Mouse (Mus musculus) limb, embryonic 12.5 days (tissue): ENCODE data around the gene Rin2. TPM values are rescaled to one million over a fixed set of nuclear protein-coding genes. Genes with fewer than 3 reads are reported as not detected.

Experiments used
- ATAC-seq: fragments of 200-750 bp; cut with Nextera tagmentation; 2 replicates; pipeline ENCODE4 v1.8.0; 2017; ENCODE audit warnings: low read depth, moderate TSS enrichment; ENCODE audit not compliant: insufficient number of reproducible peaks, insufficient read depth, low FRiP score, low TSS enrichment
- H3K27ac ChIP-seq: fragments of 300-500 bp; sonication (generic); 2 replicates; pipeline ENCODE4 v1.5.1; 2016; ENCODE audit warnings: mild to moderate bottlenecking, moderate library complexity
- H3K27me3 ChIP-seq: fragments of 300-500 bp; sonication (generic); 2 replicates; pipeline ENCODE4 v1.6.1; 2016; ENCODE audit warnings: mild to moderate bottlenecking, moderate library complexity
- H3K36me3 ChIP-seq: fragments of 300-500 bp; sonication (generic); 2 replicates; pipeline ENCODE4 v1.6.1; 2016; ENCODE audit warnings: mild to moderate bottlenecking, moderate library complexity
- H3K4me1 ChIP-seq: fragments of 300-500 bp; sonication (generic); replicated peaks from 2 replicates; pipeline ENCODE4 v1.6.1; 2016
- H3K4me2 ChIP-seq: fragments of 300-500 bp; sonication (generic); 2 replicates; pipeline ENCODE4 v1.6.1; 2016; ENCODE audit warnings: mild to moderate bottlenecking, moderate library complexity
- H3K4me3 ChIP-seq: fragments of 300-500 bp; sonication (generic); replicated peaks from 2 replicates; pipeline ENCODE4 v1.5.1; 2016; ENCODE audit warnings: mild to moderate bottlenecking
- H3K9ac ChIP-seq: fragments of 300-500 bp; sonication (generic); replicated peaks from 2 replicates; pipeline ENCODE4 v1.6.1; 2016; ENCODE audit warnings: mild to moderate bottlenecking, moderate library complexity
- H3K9me3 ChIP-seq: fragments of 300-500 bp; sonication (generic); 2 replicates; pipeline ENCODE4 v1.6.1; 2016; ENCODE audit warnings: mild to moderate bottlenecking, moderate library complexity
- WGBS: fragments of 180-500 bp; shearing (Covaris S2); methylation state at CpG from one replicate; pipeline ENCODE4 v1.1.7; 2016; 5-methylcytosine and 5-hydroxymethylcytosine counted together
- polyA plus RNA-seq: library from polyadenylated mRNA; unstranded; fragments of >200 nt; fragmentation: Nextera tagmentation; extraction: Ambion mirVana; gene quantifications from 2 replicates; pipeline ENCODE4 v1.2.1, GENCODE M21; 2016

Gene Rin2
- polyA plus RNA-seq, 1 experiment from 2014 or later = 34.9 TPM

- no peak for ATAC-seq
- Histone ChIP-seq H3K27ac (peak overlapping the region; percentile 88), H3K4me2 (no peak overlapping the region), H3K36me3 (peaks cover 11% of the 10 kb centered on the region; the same call in 1 of the 2 replicates), H3K27me3 (no peaks in the 10 kb centered on the region), H3K9me3 (no peaks in the 10 kb centered on the region), H3K4me1 (peaks cover 41% of the 10 kb centered on the region), H3K4me3 (no peak overlapping the region), H3K9ac (no peak overlapping the region)
- WGBS = 61% methylated on average over 10 of the region's 10 CpGs
Measured at GRCm38 (mm10) chr2:145849170-145849905, 174.3 kb downstream of the Rin2 start.

GRCm38 (mm10) chr2:145850779-145851178 is 175.8 kb downstream of the Rin2 start:
- H3K4me1 ChIP-seq = peaks cover 42% of the 10 kb centered on the region
- no peaks in the 10 kb centered on the region for H3K9me3 ChIP-seq
- no peak overlapping the region for H3K9ac ChIP-seq
- H3K27me3 ChIP-seq = no peaks in the 10 kb centered on the region
- no peak overlapping the region; the same call in 1 of the 2 replicates for H3K4me2 ChIP-seq
- peak overlapping the region; percentile 88 for H3K27ac ChIP-seq
- H3K36me3 ChIP-seq = peaks cover 5% of the 10 kb centered on the region; the same call in 1 of the 2 replicates
- H3K4me3 ChIP-seq = no peak overlapping the region
- WGBS = 17% methylated on average over 4 of the region's 4 CpGs
- ATAC-seq = peak; percentile 50; the same call in 1 of the 2 replicates

GRCm38 (mm10) chr2:145855831-145856230 is 180.8 kb downstream of the Rin2 start:
- no peaks in the 10 kb centered on the region for H3K9me3 ChIP-seq
- H3K36me3 ChIP-seq = no peaks in the 10 kb centered on the region
- no peak for ATAC-seq
- H3K9ac ChIP-seq = no peak overlapping the region
- 84% methylated on average over 9 of the region's 9 CpGs for WGBS
- H3K4me3 ChIP-seq = no peak overlapping the region
- H3K27ac ChIP-seq = 0 out of 2 replicates have a peak overlapping the region, but pooled peaks have one; percentile 20
- no peak overlapping the region for H3K4me2 ChIP-seq
- H3K27me3 ChIP-seq = no peaks in the 10 kb centered on the region
- H3K4me1 ChIP-seq = peaks cover 58% of the 10 kb centered on the region

GRCm38 (mm10) chr2:145857864-145858263 is 182.8 kb downstream of the Rin2 start:
- Histone ChIP-seq H3K4me1 (peaks cover 51% of the 10 kb centered on the region), H3K36me3 (no peaks in the 10 kb centered on the region), H3K9me3 (no peaks in the 10 kb centered on the region), H3K4me3 (no peak overlapping the region), H3K4me2 (no peak overlapping the region), H3K27me3 (no peaks in the 10 kb centered on the region), H3K9ac (no peak overlapping the region), H3K27ac (peak overlapping the region; percentile 37; the same call in 1 of the 2 replicates)
- WGBS = 73% methylated on average over 8 of the region's 8 CpGs
- no peak for ATAC-seq

GRCm38 (mm10) chr2:145859442-145859931 is 184.5 kb downstream of the Rin2 start:
- WGBS = 7% methylated on average over 7 of the region's 7 CpGs
- ATAC-seq = peak; percentile 67
- no peaks in the 10 kb centered on the region for H3K27me3 ChIP-seq
- H3K27ac ChIP-seq = peak overlapping the region; percentile 99
- peaks cover 67% of the 10 kb centered on the region for H3K4me1 ChIP-seq
- 0 out of 2 replicates have a peak, but pooled peaks cover 3% of the 10 kb centered on the region for H3K36me3 ChIP-seq
- H3K4me2 ChIP-seq = peak overlapping the region; percentile 77
- H3K9ac ChIP-seq = 0 out of 2 replicates have a peak overlapping the region, but pooled peaks have one; percentile 9
- peak overlapping the region; percentile 56 for H3K4me3 ChIP-seq
- no peaks in the 10 kb centered on the region for H3K9me3 ChIP-seq

- H3K4me1 ChIP-seq = peaks cover 67% of the 10 kb centered on the region
- peak; percentile 88 for ATAC-seq
Measured at GRCm38 (mm10) chr2:145859932-145860801, 185.2 kb downstream of the Rin2 start.

GRCm38 (mm10) chr2:145861193-145862123 is 186.4 kb downstream of the Rin2 start:
- 47% methylated on average over 8 of the region's 8 CpGs for WGBS
- peak overlapping the region; percentile 77 for H3K4me2 ChIP-seq
- peaks cover 13% of the 10 kb centered on the region for H3K36me3 ChIP-seq
- ATAC-seq = no peak
- peak overlapping the region; percentile 99 for H3K27ac ChIP-seq
- peaks cover 2% of the 10 kb centered on the region; the same call in 1 of the 2 replicates for H3K9me3 ChIP-seq
- H3K4me3 ChIP-seq = peak overlapping the region; percentile 56
- peak overlapping the region; percentile 79 for H3K9ac ChIP-seq
- peaks cover 57% of the 10 kb centered on the region for H3K4me1 ChIP-seq
- H3K27me3 ChIP-seq = no peaks in the 10 kb centered on the region

More at GRCm38 (mm10) chr2:145859932-145860801, 185.2 kb downstream of the Rin2 start:
- peak overlapping the region; percentile 56 for H3K4me3 ChIP-seq
- peak overlapping the region; percentile 79 for H3K9ac ChIP-seq
- H3K4me2 ChIP-seq = peak overlapping the region; percentile 77
- no peaks in the 10 kb centered on the region for H3K27me3 ChIP-seq
- WGBS = 4% methylated on average over 40 of the region's 40 CpGs
- no peaks in the 10 kb centered on the region for H3K9me3 ChIP-seq
- peak overlapping the region; percentile 99 for H3K27ac ChIP-seq
- H3K36me3 ChIP-seq = 0 out of 2 replicates have a peak, but pooled peaks cover 3% of the 10 kb centered on the region

- Histone ChIP-seq H3K27me3 (no peaks in the 10 kb centered on the region), H3K9me3 (peaks cover 10% of the 10 kb centered on the region; the same call in 1 of the 2 replicates), H3K36me3 (peaks cover 21% of the 10 kb centered on the region), H3K27ac (peak overlapping the region; percentile 99), H3K9ac (peak overlapping the region; percentile 79), H3K4me1 (peaks cover 49% of the 10 kb centered on the region), H3K4me2 (peak overlapping the region; percentile 77), H3K4me3 (peak overlapping the region; percentile 56)
- ATAC-seq = no peak
- WGBS = 49% methylated on average over 10 of the region's 10 CpGs
Measured at GRCm38 (mm10) chr2:145862206-145862817, 187.3 kb downstream of the Rin2 start.

- Histone ChIP-seq H3K9ac (no peak overlapping the region), H3K9me3 (peaks cover 13% of the 10 kb centered on the region; the same call in 1 of the 2 replicates), H3K4me2 (no peak overlapping the region), H3K27ac (no peak overlapping the region), H3K36me3 (peaks cover 40% of the 10 kb centered on the region), H3K4me1 (peaks cover 26% of the 10 kb centered on the region), H3K27me3 (no peaks in the 10 kb centered on the region), H3K4me3 (no peak overlapping the region)
- ATAC-seq = no peak
- 78% methylated on average over 3 of the region's 3 CpGs for WGBS
Measured at GRCm38 (mm10) chr2:145865344-145865743, 190.3 kb downstream of the Rin2 start.

GRCm38 (mm10) chr2:145866238-145866637 is 191.2 kb downstream of the Rin2 start:
- 97% methylated on average over 3 of the region's 3 CpGs for WGBS
- H3K36me3 ChIP-seq = peaks cover 40% of the 10 kb centered on the region
- no peak overlapping the region for H3K4me2 ChIP-seq
- no peaks in the 10 kb centered on the region for H3K27me3 ChIP-seq
- no peak overlapping the region for H3K4me3 ChIP-seq
- peaks cover 23% of the 10 kb centered on the region for H3K4me1 ChIP-seq
- H3K27ac ChIP-seq = no peak overlapping the region
- no peak for ATAC-seq
- no peak overlapping the region for H3K9ac ChIP-seq
- H3K9me3 ChIP-seq = peaks cover 13% of the 10 kb centered on the region; the same call in 1 of the 2 replicates
